Mouse (Mus musculus): ENCODE data around the gene Zfp219. TPM values are rescaled to one million over a fixed set of nuclear protein-coding genes. Genes with fewer than 3 reads are reported as not detected.
A peak's percentile ranks its signal among the peaks of the same experiment; 100 is the strongest.

The Zfp219 gene
- polyA plus RNA-seq, 1 experiment from 2014 or later: 101 TPM

DNA sequence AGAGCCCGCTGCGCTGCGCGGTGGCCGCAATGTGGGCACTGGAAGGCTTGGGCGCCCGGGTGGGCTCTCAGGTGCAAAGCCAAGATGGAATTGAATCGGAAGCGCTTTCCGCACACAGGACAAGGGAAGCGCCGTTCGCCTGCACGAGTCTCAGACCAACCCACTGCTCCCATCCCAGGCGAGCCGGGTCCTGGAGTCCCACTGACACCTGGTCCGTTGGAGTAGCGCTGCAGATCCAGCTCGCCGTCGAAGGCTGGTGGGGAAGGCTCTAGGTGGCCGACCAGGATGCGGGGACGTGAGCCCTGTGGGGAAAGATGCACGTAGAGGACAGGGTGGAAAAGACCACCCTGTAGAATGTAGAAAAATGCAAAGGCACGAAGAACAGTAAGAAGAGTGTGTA, 11.2 kb downstream of the Zfp219 start:
- WGBS: 19% methylated on average over 26 of the region's 26 CpGs
- H3K4me2 ChIP-seq: peak overlapping the region; percentile 83
- H3K4me1 ChIP-seq: peaks cover 84% of the 10 kb centered on the region
- peak overlapping the region; percentile 99 for H3K27ac ChIP-seq
- H3K4me3 ChIP-seq (replicated peaks): peak overlapping the region; percentile 47
- H3K9me3 ChIP-seq: no peaks in the 10 kb centered on the region
- peaks cover 46% of the 10 kb centered on the region for H3K36me3 ChIP-seq (replicated peaks)
- no peak for ATAC-seq (ENCODE audit: low FRiP score)
- no peaks in the 10 kb centered on the region for H3K27me3 ChIP-seq
- peak overlapping the region; percentile 98 for H3K9ac ChIP-seq

DNA sequence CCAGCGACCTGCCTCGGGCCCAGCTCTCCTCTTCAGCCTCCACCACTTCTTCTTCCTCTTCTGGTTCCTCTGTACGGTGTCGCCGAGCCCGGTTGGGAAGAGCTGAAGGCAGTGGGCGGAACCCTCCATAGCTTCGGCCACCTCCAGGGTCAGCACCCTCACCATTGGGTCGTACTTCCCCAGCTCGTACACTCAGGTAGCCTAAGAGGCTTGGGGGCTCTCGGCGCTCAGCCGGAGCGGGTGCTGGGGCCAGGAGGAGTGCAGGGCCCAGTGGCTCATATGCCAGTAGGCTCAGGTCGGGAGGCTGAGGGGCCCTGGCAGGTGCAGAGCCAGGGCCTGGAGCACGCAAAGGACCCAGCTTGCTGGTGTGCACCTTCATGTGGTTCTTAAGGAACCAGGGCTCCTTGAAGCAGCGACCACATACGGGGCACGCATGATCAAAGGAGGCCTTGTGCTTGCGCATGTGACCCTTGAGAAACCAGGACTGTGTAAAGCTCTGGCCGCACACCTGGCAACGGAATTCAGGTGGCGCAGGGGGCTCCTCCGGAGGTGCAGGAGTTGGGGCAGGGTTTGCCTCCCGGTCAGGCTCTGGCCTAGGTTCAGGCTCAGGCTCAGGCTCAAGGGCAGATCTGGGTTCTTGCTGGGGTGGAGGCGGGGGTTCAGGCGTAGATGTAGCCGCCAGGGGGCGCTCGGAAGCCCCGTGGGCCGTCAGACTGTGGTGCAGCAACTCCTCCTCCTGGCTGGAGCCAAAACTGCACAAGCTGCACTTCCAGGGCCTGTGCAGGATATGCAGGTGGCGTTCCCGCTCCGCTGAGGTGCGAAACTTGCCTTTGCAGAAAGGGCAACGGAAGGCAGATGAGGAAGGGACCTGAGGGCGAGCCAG, 12.0 kb downstream of the Zfp219 start:
- Histone ChIP-seq H3K36me3 (replicated peaks) (peaks cover 49% of the 10 kb centered on the region), H3K27ac (peak overlapping the region; percentile 99)

DNA sequence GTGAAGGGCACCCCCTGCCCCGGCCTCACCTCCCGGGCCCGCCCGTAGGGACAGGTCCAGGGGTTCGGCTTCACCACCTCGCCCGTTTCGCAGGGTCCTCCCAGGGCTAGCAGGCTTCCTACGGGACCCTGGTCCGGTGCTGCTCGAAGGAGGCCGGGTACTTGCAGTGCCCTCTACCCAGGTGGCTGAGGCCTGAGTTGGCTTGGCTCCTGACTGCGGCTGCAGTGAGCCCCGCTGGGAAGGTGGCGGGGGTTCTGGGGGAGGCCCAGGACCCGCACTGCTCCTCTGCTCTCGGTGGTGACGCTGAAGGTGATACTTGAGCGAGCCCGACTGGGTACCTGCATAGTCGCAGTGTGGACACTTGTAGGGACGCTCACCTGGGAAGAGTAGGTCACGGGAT, 13.8 kb downstream of the Zfp219 start:
- no peak for ATAC-seq (ENCODE audit: low FRiP score)
- Histone ChIP-seq H3K9ac (0 out of 2 replicates have a peak overlapping the region, but pooled peaks have one; percentile 7), H3K4me1 (peaks cover 82% of the 10 kb centered on the region), H3K9me3 (no peaks in the 10 kb centered on the region), H3K27me3 (no peaks in the 10 kb centered on the region), H3K4me2 (no peak overlapping the region), H3K36me3 (replicated peaks) (peaks cover 67% of the 10 kb centered on the region), H3K4me3 (replicated peaks) (no peak overlapping the region), H3K27ac (0 out of 2 replicates have a peak overlapping the region, but pooled peaks have one; percentile 26)
- WGBS: 95% methylated on average over 23 of the region's 23 CpGs

More for the DNA sequence above, 12.0 kb downstream of the Zfp219 start:
- Histone ChIP-seq H3K4me1 (peaks cover 92% of the 10 kb centered on the region), H3K4me2 (peak overlapping the region; percentile 83), H3K27me3 (no peaks in the 10 kb centered on the region), H3K9ac (peak overlapping the region; percentile 98), H3K9me3 (no peaks in the 10 kb centered on the region), H3K4me3 (replicated peaks) (peak overlapping the region; percentile 47)
- peak; percentile 18 for ATAC-seq (ENCODE audit: low FRiP score)
- 50% methylated on average over 37 of the region's 38 CpGs for WGBS

DNA sequence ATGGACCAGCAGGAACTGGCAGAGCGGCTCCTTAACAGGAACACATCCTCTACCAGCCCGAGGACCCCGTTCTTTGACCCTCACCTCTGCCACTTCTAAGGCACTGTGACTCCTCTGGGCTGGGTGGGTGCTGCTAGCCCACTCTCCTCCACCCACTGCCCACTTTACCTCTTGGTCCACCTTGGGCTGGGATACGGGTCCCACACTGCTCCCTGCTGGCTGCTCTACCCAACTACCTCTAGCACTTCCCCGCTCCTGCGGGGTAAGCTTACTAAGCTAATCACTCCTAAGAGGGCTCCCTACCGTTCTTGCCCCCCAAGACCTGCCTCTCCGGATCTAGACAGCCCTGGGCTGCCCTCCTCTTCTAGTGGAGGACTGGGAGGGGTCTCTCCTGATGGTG, 14.3 kb downstream of the Zfp219 start:
- peaks cover 76% of the 10 kb centered on the region for H3K4me1 ChIP-seq
- ATAC-seq (ENCODE audit: low FRiP score): no peak
- H3K27ac ChIP-seq: no peak overlapping the region
- WGBS: 73% methylated on average over 8 of the region's 8 CpGs
- peaks cover 68% of the 10 kb centered on the region for H3K36me3 ChIP-seq (replicated peaks)
- H3K27me3 ChIP-seq: no peaks in the 10 kb centered on the region
- no peak overlapping the region for H3K4me2 ChIP-seq
- 0 out of 2 replicates have a peak overlapping the region, but pooled peaks have one; percentile 7 for H3K9ac ChIP-seq
- H3K9me3 ChIP-seq: no peaks in the 10 kb centered on the region
- H3K4me3 ChIP-seq (replicated peaks): no peak overlapping the region

DNA sequence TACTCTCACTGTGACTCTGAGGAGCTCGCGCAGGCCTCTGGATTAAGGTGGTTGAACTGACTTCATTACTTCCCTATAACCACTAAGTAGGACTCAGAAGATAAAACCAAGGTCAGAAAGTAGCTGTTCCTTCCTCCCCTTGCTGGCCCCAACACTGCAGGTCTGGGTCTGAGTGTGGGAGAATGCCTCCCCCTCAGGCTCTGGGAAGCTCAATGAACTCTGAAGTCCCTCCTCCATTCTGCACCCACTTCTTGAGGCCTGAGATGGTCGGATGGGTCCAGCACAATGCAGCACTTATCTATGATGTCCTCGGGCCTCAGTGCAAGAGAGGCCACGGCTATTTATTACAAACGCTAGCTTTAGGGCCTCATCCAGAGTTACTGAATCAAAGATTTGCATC, 14.9 kb downstream of the Zfp219 start:
- peaks cover 73% of the 10 kb centered on the region for H3K36me3 ChIP-seq (replicated peaks)
- WGBS: 76% methylated on average over 6 of the region's 6 CpGs
- H3K27ac ChIP-seq: 0 out of 2 replicates have a peak overlapping the region, but pooled peaks have one; percentile 66
- peaks cover 70% of the 10 kb centered on the region for H3K4me1 ChIP-seq
- H3K4me2 ChIP-seq: no peak overlapping the region
- H3K4me3 ChIP-seq (replicated peaks): no peak overlapping the region
- H3K9me3 ChIP-seq: no peaks in the 10 kb centered on the region
- H3K9ac ChIP-seq: no peak overlapping the region
- H3K27me3 ChIP-seq: no peaks in the 10 kb centered on the region
- ATAC-seq (ENCODE audit: low FRiP score): no peak

DNA sequence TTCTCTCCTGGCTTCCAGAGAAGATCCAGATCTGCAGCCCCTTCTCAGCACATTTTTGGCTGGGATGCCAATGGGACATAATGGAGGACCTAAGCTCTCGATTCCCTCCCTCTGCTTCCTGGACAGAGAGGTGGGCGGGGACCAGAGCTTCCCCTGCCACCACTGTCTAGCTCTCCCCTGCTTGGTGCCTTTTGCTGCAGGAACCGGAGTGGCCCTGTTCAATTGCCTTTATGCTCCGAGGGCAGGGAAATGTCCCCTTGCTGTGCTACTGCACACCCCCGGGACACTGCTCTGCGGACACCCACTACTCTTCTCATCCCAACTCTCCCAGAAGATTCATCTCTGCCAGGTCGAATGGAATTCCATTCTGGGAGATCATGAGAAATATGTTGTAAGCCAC, 15.4 kb downstream of the Zfp219 start:
- peaks cover 78% of the 10 kb centered on the region for H3K36me3 ChIP-seq (replicated peaks)
- H3K4me3 ChIP-seq (replicated peaks): no peak overlapping the region
- 0 out of 2 replicates have a peak overlapping the region, but pooled peaks have one; percentile 46 for H3K4me2 ChIP-seq
- peak overlapping the region; percentile 42; the same call in 1 of the 2 replicates for H3K9ac ChIP-seq
- WGBS: 70% methylated on average over 7 of the region's 7 CpGs
- no peak for ATAC-seq (ENCODE audit: low FRiP score)
- H3K27me3 ChIP-seq: no peaks in the 10 kb centered on the region
- H3K4me1 ChIP-seq: peaks cover 68% of the 10 kb centered on the region
- H3K27ac ChIP-seq: peak overlapping the region; percentile 93
- H3K9me3 ChIP-seq: no peaks in the 10 kb centered on the region

DNA sequence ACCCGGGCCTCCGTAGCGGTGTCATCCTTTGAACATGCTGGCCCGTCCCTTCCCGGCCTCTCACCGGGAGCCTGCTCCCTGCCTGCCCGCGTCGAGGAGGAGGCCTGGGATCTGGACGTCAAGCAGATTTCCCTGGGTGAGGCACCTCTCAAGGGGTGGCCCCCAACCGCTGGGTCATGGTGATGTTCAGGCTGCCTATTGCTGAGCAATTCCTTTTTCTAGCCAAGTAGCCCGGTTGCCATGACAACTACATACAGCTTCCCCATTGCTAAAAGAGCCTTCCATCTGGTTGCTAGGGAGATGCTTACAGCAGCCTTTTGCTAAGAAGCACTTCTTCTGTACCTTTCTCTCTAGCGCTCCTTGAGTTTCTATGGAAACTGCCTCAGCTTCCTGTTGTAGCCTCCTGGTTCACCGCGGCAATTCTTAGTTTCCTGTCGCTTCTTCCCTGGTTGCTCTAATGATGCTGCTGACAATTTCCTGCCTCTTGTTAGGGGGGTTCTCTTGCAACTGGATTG, 16.5 kb downstream of the Zfp219 start:
- Histone ChIP-seq H3K27ac (peak overlapping the region; percentile 93), H3K9me3 (no peaks in the 10 kb centered on the region), H3K4me3 (replicated peaks) (peak overlapping the region; percentile 22), H3K4me1 (peaks cover 56% of the 10 kb centered on the region), H3K9ac (peak overlapping the region; percentile 42; the same call in 1 of the 2 replicates), H3K36me3 (replicated peaks) (peaks cover 81% of the 10 kb centered on the region), H3K4me2 (peak overlapping the region; percentile 46), H3K27me3 (no peaks in the 10 kb centered on the region)
- WGBS: 13% methylated on average over 16 of the region's 16 CpGs
- ATAC-seq (ENCODE audit: low FRiP score): peak; percentile 86

DNA sequence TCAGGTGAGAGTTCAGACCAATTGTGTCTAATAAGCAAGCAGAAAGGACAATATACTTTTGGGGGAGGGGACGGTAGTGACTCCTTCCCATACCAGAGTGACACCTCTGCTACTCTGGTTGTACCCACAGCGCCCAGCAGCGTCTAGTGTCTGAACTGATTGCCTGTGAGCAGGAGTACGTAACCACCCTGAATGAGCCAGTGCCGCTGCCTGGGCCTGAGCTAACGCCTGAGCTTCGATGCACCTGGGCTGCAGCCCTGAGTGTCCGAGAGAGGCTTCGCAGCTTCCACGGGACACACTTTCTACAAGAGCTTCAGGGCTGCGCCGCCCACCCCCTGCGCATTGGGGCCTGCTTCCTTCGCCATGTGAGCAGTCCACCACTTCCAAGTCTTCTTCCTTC, 23.1 kb downstream of the Zfp219 start:
- H3K27me3 ChIP-seq: no peaks in the 10 kb centered on the region
- no peak overlapping the region for H3K27ac ChIP-seq
- H3K4me3 ChIP-seq (replicated peaks): no peak overlapping the region
- no peak for ATAC-seq (ENCODE audit: low FRiP score)
- WGBS: 93% methylated on average over 14 of the region's 14 CpGs
- H3K4me1 ChIP-seq: no peaks in the 10 kb centered on the region; the same call in 1 of the 2 replicates
- no peak overlapping the region for H3K9ac ChIP-seq
- peaks cover 88% of the 10 kb centered on the region for H3K36me3 ChIP-seq (replicated peaks)
- H3K4me2 ChIP-seq: no peak overlapping the region
- no peaks in the 10 kb centered on the region for H3K9me3 ChIP-seq

DNA sequence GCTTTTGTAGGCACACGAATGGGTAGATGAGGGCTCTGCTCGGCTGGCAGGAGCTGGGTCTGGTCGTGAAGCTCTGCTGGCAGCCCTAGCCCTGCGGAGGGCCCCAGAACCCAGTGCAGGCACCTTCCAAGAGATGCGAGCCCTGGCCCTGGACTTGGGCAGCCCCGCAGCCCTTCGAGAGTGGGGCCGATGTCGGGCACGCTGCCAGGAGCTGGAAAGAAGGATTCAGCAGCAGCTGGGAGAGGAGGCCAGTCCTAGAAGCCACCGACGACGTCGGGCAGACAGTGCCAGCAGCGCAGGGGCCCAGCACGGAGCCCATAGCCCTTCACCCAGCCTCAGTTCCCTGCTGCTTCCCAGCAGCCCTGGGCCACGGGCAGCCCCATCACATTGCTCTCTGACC, 23.7 kb downstream of the Zfp219 start:
- H3K4me2 ChIP-seq: no peak overlapping the region
- no peak overlapping the region for H3K4me3 ChIP-seq (replicated peaks)
- H3K4me1 ChIP-seq: no peaks in the 10 kb centered on the region; the same call in 1 of the 2 replicates
- H3K9ac ChIP-seq: no peak overlapping the region
- 0 out of 2 replicates have a peak, but pooled peaks have one; percentile 25 for ATAC-seq (ENCODE audit: low FRiP score)
- H3K9me3 ChIP-seq: no peaks in the 10 kb centered on the region
- 71% methylated on average over 17 of the region's 17 CpGs for WGBS
- H3K27me3 ChIP-seq: no peaks in the 10 kb centered on the region
- peaks cover 88% of the 10 kb centered on the region for H3K36me3 ChIP-seq (replicated peaks)
- H3K27ac ChIP-seq: 0 out of 2 replicates have a peak overlapping the region, but pooled peaks have one; percentile 19

DNA sequence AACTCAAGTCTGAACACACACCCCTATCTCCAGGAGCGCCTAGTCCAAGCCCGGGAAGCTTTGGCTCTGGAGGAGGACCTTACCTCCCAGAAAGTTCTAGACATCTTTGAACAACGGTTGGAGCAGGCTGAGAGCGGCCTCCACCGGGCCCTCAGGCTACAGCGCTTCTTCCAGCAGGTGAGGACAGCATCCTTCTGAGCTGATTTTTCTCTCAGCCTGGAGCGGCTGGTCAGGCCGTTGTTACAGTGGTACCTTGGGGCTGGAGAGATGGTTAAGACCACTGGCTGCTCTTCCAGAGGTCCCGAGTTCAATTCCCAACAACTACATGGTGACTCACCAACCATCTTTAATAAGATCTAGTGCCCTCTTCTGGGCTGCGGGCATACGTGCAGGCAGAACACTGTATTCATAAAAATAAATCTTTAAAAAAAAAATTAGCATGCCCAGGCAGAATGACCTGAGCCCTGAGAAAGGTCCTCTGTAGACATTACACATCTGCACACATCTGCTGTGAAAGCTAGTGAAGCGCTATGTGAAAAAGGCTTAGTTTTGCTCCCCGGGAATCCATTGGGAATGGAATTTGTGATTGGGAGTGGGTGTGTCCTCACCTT, 24.2 kb downstream of the Zfp219 start:
- no peaks in the 10 kb centered on the region; the same call in 1 of the 2 replicates for H3K4me1 ChIP-seq
- H3K4me3 ChIP-seq (replicated peaks): no peak overlapping the region
- 0 out of 2 replicates have a peak, but pooled peaks have one; percentile 19 for ATAC-seq (ENCODE audit: low FRiP score)
- no peaks in the 10 kb centered on the region for H3K9me3 ChIP-seq
- peaks cover 90% of the 10 kb centered on the region for H3K36me3 ChIP-seq (replicated peaks)
- WGBS: 88% methylated on average over 13 of the region's 13 CpGs
- H3K27me3 ChIP-seq: no peaks in the 10 kb centered on the region
- 0 out of 2 replicates have a peak overlapping the region, but pooled peaks have one; percentile 19 for H3K27ac ChIP-seq
- H3K9ac ChIP-seq: no peak overlapping the region
- H3K4me2 ChIP-seq: no peak overlapping the region

DNA sequence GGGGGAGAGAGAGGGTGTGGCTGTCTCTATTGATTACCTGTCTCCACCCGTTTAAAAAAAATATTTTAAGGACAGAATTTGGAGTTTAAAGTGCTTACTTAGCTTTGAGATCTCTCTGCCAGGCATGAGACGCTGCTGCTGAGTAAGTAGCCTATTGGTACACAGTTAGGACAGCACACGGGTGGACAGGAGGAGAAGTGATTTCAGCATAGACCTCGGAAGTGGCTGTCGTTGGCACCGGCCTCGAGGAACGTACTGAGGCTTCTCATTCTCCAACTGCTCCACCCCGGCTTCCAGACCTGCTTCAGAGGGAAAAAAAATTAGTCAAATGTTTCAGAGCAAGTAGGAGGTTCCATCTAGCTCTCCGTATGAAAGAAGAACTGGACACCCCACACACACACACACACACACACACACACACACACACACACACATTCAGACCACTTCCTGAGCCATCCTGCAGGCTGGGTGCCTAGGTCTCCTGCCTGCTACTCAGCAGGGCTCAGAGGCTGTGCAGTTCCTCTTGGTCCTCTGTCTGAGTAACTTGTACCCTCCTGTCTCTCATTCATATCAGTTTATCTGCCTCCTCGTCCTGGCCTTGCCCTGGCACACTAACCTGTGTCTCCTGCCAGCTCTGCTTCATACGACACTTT, 25.2 kb downstream of the Zfp219 start:
- no peak overlapping the region for H3K4me3 ChIP-seq (replicated peaks)
- H3K27ac ChIP-seq: no peak overlapping the region
- no peak overlapping the region for H3K9ac ChIP-seq
- H3K4me2 ChIP-seq: no peak overlapping the region
- H3K36me3 ChIP-seq (replicated peaks): peaks cover 93% of the 10 kb centered on the region
- no peak for ATAC-seq (ENCODE audit: low FRiP score)
- no peaks in the 10 kb centered on the region for H3K27me3 ChIP-seq
- 90% methylated on average over 12 of the region's 12 CpGs for WGBS
- no peaks in the 10 kb centered on the region for H3K9me3 ChIP-seq
- no peaks in the 10 kb centered on the region; the same call in 1 of the 2 replicates for H3K4me1 ChIP-seq

DNA sequence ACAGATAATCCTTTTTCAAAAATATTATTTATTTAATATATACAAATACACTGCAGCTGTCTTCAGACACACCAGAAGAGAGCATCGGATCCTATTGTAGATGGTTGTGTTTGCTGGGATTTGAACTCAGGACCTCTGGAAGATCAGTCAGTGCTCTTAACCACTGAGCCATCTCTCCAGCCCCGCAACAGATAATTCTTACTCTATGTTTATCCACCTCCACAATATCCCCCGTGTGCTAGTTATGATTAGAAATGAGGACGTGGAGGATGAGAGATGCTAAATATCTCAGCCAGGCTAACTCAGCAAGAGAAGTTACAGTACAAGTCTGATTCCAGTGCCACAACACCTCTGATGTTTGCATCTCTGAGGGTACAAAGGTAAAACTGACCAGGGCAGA, 26.1 kb downstream of the Zfp219 start:
- H3K4me3 ChIP-seq (replicated peaks): no peak overlapping the region
- peaks cover 4% of the 10 kb centered on the region for H3K4me1 ChIP-seq
- no peak overlapping the region for H3K4me2 ChIP-seq
- H3K9ac ChIP-seq: no peak overlapping the region
- no peaks in the 10 kb centered on the region for H3K9me3 ChIP-seq
- no peaks in the 10 kb centered on the region for H3K27me3 ChIP-seq
- 86% methylated on average over 4 of the region's 4 CpGs for WGBS
- no peak overlapping the region for H3K27ac ChIP-seq
- ATAC-seq (ENCODE audit: low FRiP score): no peak
- H3K36me3 ChIP-seq (replicated peaks): peaks cover 93% of the 10 kb centered on the region
